Mouse (Mus musculus) heart, embryonic 10.5 days (tissue): ENCODE results near the gene Aldh3a2. TPM values are rescaled to one million over a fixed set of nuclear protein-coding genes. Genes with fewer than 3 reads are reported as not detected.
A peak's percentile ranks its signal among the peaks of the same experiment; 100 is the strongest.
"Not testable (repeated sequence)": the region's sequence is repeated elsewhere in the genome, so short reads cannot be mapped to it uniquely, and the experiment has no call there.

Experiments used
- DNase-seq: peaks from one replicate; pipeline ENCODE4 v3.0.0-alpha.2; 2017; ENCODE audit warnings: low spot score
- H3K27ac ChIP-seq: fragments of 300-500 bp; sonication (generic); 2 replicates; pipeline ENCODE4 v1.5.1; 2016; ENCODE audit warnings: mild to moderate bottlenecking
- H3K27me3 ChIP-seq: fragments of 300-500 bp; sonication (generic); 2 replicates; pipeline ENCODE4 v1.6.1; 2016; ENCODE audit warnings: mild to moderate bottlenecking; ENCODE audit not compliant: poor library complexity, insufficient read depth, severe bottlenecking
- H3K36me3 ChIP-seq: fragments of 300-500 bp; sonication (generic); 2 replicates; pipeline ENCODE4 v1.6.1; 2016; ENCODE audit warnings: mild to moderate bottlenecking, moderate library complexity
- H3K4me1 ChIP-seq: fragments of 300-500 bp; sonication (generic); 2 replicates; pipeline ENCODE4 v1.6.1; 2016; ENCODE audit warnings: mild to moderate bottlenecking
- H3K4me3 ChIP-seq: fragments of 300-500 bp; sonication (generic); 2 replicates; pipeline ENCODE4 v1.5.1; 2016; ENCODE audit warnings: mild to moderate bottlenecking, moderate library complexity
- H3K9me3 ChIP-seq: fragments of 300-500 bp; sonication (generic); 2 replicates; pipeline ENCODE4 v1.6.1; 2016; ENCODE audit warnings: mild to moderate bottlenecking, moderate library complexity
- WGBS: fragments of 180-500 bp; shearing (Covaris S2); methylation state at CpG from one replicate; pipeline ENCODE4 v1.1.7; 2016; 5-methylcytosine and 5-hydroxymethylcytosine counted together
- polyA plus RNA-seq: library from polyadenylated mRNA; unstranded; fragments of >200 nt; fragmentation: Nextera tagmentation; extraction: Ambion mirVana; gene quantifications from 2 replicates; pipeline ENCODE4 v1.2.1, GENCODE M21; 2016

Gene Aldh3a2
- polyA plus RNA-seq, result 26.3 and 29.1 TPM in 2 replicates

GRCm38 (mm10) chr11:61266551-61267533 is at the start of gene Aldh3a2:
TSS of gene Aldh3a2 (minus strand) at chr11:61267464.
- H3K27ac ChIP-seq, result peak within 1 kb of the TSS; percentile 92
- H3K4me1 ChIP-seq, result peaks cover 6% of the 10 kb centered on the region; the same call in 1 of the 2 replicates
- no peaks in the 10 kb centered on the region for H3K9me3 ChIP-seq
- DNase-seq, result peak; percentile 97
- H3K36me3 ChIP-seq, result peaks cover 32% of the 10 kb centered on the region
- 1% methylated on average over 58 of the region's 58 CpGs for WGBS
- H3K4me3 ChIP-seq, result peak within 1 kb of the TSS; percentile 78
- H3K27me3 ChIP-seq, result no peaks in the 10 kb centered on the region; the same call in 1 of the 2 replicates

GRCm38 (mm10) chr11:61316864-61317263 is 49.6 kb upstream of the Aldh3a2 start:
- H3K36me3 ChIP-seq, result no peaks in the 10 kb centered on the region
- WGBS, result 66% methylated on average over 2 of the region's 2 CpGs
- H3K27me3 ChIP-seq, result no peaks in the 10 kb centered on the region
- peaks cover 38% of the 10 kb centered on the region for H3K4me1 ChIP-seq
- no peaks in the 10 kb centered on the region for H3K9me3 ChIP-seq
- H3K4me3 ChIP-seq, result no peak overlapping the region
- no peak overlapping the region for H3K27ac ChIP-seq
- no peak for DNase-seq

GRCm38 (mm10) chr11:61310321-61310720 is 43.1 kb upstream of the Aldh3a2 start:
- Histone ChIP-seq H3K36me3 (no peaks in the 10 kb centered on the region), H3K4me1 (peaks cover 26% of the 10 kb centered on the region), H3K27me3 (no peaks in the 10 kb centered on the region), H3K4me3 (no peak overlapping the region), H3K9me3 (no peaks in the 10 kb centered on the region), H3K27ac (no peak overlapping the region)
- no peak for DNase-seq
- WGBS, result 69% methylated on average over 7 of the region's 7 CpGs

GRCm38 (mm10) chr11:61309831-61310230 is 42.6 kb upstream of the Aldh3a2 start:
- DNase-seq, result no peak
- Histone ChIP-seq H3K36me3 (no peaks in the 10 kb centered on the region), H3K9me3 (no peaks in the 10 kb centered on the region), H3K4me1 (peaks cover 26% of the 10 kb centered on the region), H3K27ac (no peak overlapping the region), H3K4me3 (no peak overlapping the region), H3K27me3 (no peaks in the 10 kb centered on the region)
- WGBS, result 67% methylated on average over 12 of the region's 12 CpGs

- Histone ChIP-seq H3K27me3 (no peaks in the 10 kb centered on the region), H3K27ac (no peak overlapping the region)
- 38% methylated on average over 7 of the region's 7 CpGs for WGBS
Observed at GRCm38 (mm10) chr11:61307795-61308194, 40.5 kb upstream of the Aldh3a2 start.

GRCm38 (mm10) chr11:61305377-61305776 is 38.1 kb upstream of the Aldh3a2 start:
- DNase-seq, result no peak
- Histone ChIP-seq H3K4me3 (no peak overlapping the region), H3K4me1 (peaks cover 19% of the 10 kb centered on the region), H3K36me3 (no peaks in the 10 kb centered on the region), H3K27me3 (no peaks in the 10 kb centered on the region), H3K27ac (no peak overlapping the region), H3K9me3 (no peaks in the 10 kb centered on the region)
- WGBS, result 77% methylated on average over 4 of the region's 4 CpGs

More at GRCm38 (mm10) chr11:61307795-61308194, 40.5 kb upstream of the Aldh3a2 start:
- DNase-seq, result no peak
- Histone ChIP-seq H3K4me3 (no peak overlapping the region), H3K4me1 (peaks cover 13% of the 10 kb centered on the region), H3K9me3 (no peaks in the 10 kb centered on the region), H3K36me3 (no peaks in the 10 kb centered on the region)

- H3K36me3 ChIP-seq, H3K4me3 ChIP-seq, H3K27me3 ChIP-seq, H3K27ac ChIP-seq, H3K9me3 ChIP-seq, DNase-seq: not testable (repeated sequence)
- H3K4me1 ChIP-seq, result peaks cover 23% of the 10 kb centered on the region
- 93% methylated on average over 6 of the region's 10 CpGs for WGBS
Observed at GRCm38 (mm10) chr11:61304535-61304934, 37.3 kb upstream of the Aldh3a2 start.

- Histone ChIP-seq H3K9me3 (no peaks in the 10 kb centered on the region), H3K27me3 (no peaks in the 10 kb centered on the region), H3K27ac (peak overlapping the region; percentile 72), H3K4me1 (peaks cover 15% of the 10 kb centered on the region), H3K36me3 (no peaks in the 10 kb centered on the region), H3K4me3 (peak overlapping the region; percentile 37)
- 20% methylated on average over 14 of the region's 16 CpGs for WGBS
- no peak for DNase-seq
Observed at GRCm38 (mm10) chr11:61300716-61301392, 33.6 kb upstream of the Aldh3a2 start.

GRCm38 (mm10) chr11:61300205-61300604 is 32.9 kb upstream of the Aldh3a2 start:
- Histone ChIP-seq H3K27me3 (no peaks in the 10 kb centered on the region), H3K4me1 (peaks cover 15% of the 10 kb centered on the region), H3K9me3 (no peaks in the 10 kb centered on the region; the same call in 1 of the 2 replicates), H3K27ac (0 out of 2 replicates have a peak overlapping the region, but pooled peaks have one; percentile 72), H3K4me3 (no peak overlapping the region), H3K36me3 (no peaks in the 10 kb centered on the region)
- 31% methylated on average over 3 of the region's 3 CpGs for WGBS
- DNase-seq, result no peak

GRCm38 (mm10) chr11:61297901-61298300 is 30.6 kb upstream of the Aldh3a2 start:
- no peaks in the 10 kb centered on the region; the same call in 1 of the 2 replicates for H3K9me3 ChIP-seq
- DNase-seq, result no peak
- H3K4me1 ChIP-seq, result peaks cover 15% of the 10 kb centered on the region
- no peak overlapping the region for H3K4me3 ChIP-seq
- no peaks in the 10 kb centered on the region for H3K27me3 ChIP-seq
- WGBS, result 60% methylated on average over 2 of the region's 2 CpGs
- no peak overlapping the region for H3K27ac ChIP-seq
- H3K36me3 ChIP-seq, result no peaks in the 10 kb centered on the region

- no peaks in the 10 kb centered on the region for H3K36me3 ChIP-seq
- H3K4me1 ChIP-seq, result peaks cover 15% of the 10 kb centered on the region
- H3K27me3 ChIP-seq, result no peaks in the 10 kb centered on the region
- no peak overlapping the region for H3K4me3 ChIP-seq
- WGBS, result 82% methylated on average over 2 of the region's 2 CpGs
- H3K27ac ChIP-seq, result no peak overlapping the region
- no peaks in the 10 kb centered on the region; the same call in 1 of the 2 replicates for H3K9me3 ChIP-seq
- DNase-seq, result no peak
Observed at GRCm38 (mm10) chr11:61297326-61297725, 30.1 kb upstream of the Aldh3a2 start.

- DNase-seq, result peak; percentile 11
- WGBS, result 73% methylated on average over 1 of the region's 1 CpGs
Observed at GRCm38 (mm10) chr11:61296556-61296955, 29.3 kb upstream of the Aldh3a2 start.

GRCm38 (mm10) chr11:61295556-61295955 is 28.3 kb upstream of the Aldh3a2 start:
- WGBS, result 79% methylated on average over 2 of the region's 2 CpGs
- DNase-seq, result no peak
- no peak overlapping the region for H3K4me3 ChIP-seq

More at GRCm38 (mm10) chr11:61296556-61296955, 29.3 kb upstream of the Aldh3a2 start:
- Histone ChIP-seq H3K27me3 (no peaks in the 10 kb centered on the region), H3K4me1 (peaks cover 12% of the 10 kb centered on the region), H3K36me3 (no peaks in the 10 kb centered on the region), H3K4me3 (no peak overlapping the region), H3K27ac (no peak overlapping the region), H3K9me3 (no peaks in the 10 kb centered on the region; the same call in 1 of the 2 replicates)

More at GRCm38 (mm10) chr11:61295556-61295955, 28.3 kb upstream of the Aldh3a2 start:
- Histone ChIP-seq H3K4me1 (peaks cover 6% of the 10 kb centered on the region), H3K27me3 (no peaks in the 10 kb centered on the region), H3K9me3 (no peaks in the 10 kb centered on the region; the same call in 1 of the 2 replicates), H3K36me3 (no peaks in the 10 kb centered on the region), H3K27ac (no peak overlapping the region)
